Mouse (Mus musculus) ES-E14 (cell line): ENCODE data around the gene Mknk2.

Experiments used
- CHD2 ChIP-seq: IDR thresholded peaks from 2 replicates; pipeline ENCODE4 v1.6.1; 2014; ENCODE audit warnings: mild to moderate bottlenecking, low read depth, low read length, inconsistent platforms
- ZC3H11A ChIP-seq: IDR thresholded peaks from 2 replicates; pipeline ENCODE4 v1.6.1; 2012; ENCODE audit warnings: low read depth, mild to moderate bottlenecking, inconsistent platforms, low read length, borderline replicate concordance

DNA sequence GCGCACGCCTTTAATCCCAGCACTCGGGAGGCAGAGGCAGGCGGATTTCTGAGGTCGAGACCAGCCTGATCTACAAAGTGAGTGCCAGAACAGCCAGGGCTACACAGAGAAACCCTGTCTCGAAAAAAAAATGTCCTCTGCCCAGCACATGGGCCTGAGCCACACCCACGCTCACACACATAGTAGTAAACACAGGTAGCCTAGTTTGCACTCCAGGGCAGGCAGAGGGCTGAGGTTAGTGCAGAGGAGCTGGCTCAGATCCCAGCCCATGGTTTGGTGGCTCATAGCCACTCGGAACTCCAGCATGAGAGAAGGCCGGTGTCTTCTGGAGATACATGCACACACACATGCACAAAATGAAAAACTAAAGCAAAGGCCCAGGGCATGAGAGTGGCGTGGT, 31.0 kb downstream of the Mknk2 start:
- TF ChIP-seq CHD2 (no peak), ZC3H11A (no peak)
